Mouse (Mus musculus) MEL (cell line): Measurements from ENCODE around the gene Hemk1.

Source experiments
- CTCF ChIP-seq, 3 experiments: IDR thresholded peaks in 2 of 3; conservative IDR thresholded peaks in 1 of 3; 2 replicates each; pipeline ENCODE4 v1.5.1; 2011 to 2012; ENCODE audit warnings: low read length in 3 of 3, low read depth in 2 of 3, mild to moderate bottlenecking in 2 of 3, improper control_type of control experiment in 1 of 3, inconsistent platforms in 1 of 3, mixed read lengths in 1 of 3, moderate library complexity in 1 of 3; ENCODE audit not compliant: control insufficient read depth in 1 of 3, insufficient read depth in 1 of 3, poor library complexity in 1 of 3, severe bottlenecking in 1 of 3
- ELF1 ChIP-seq: IDR thresholded peaks from 2 replicates; pipeline ENCODE4 v1.6.1; 2014; ENCODE audit warnings: low read depth, mild to moderate bottlenecking, inconsistent platforms, low read length, improper control_type of control experiment, moderate library complexity
- EP300 ChIP-seq, 2 experiments: IDR thresholded peaks; 2 replicates each; pipeline ENCODE4 v1.6.1; 2011; ENCODE audit warnings: improper control_type of control experiment in 2 of 2, low read length in 2 of 2, low read depth in 1 of 2, mild to moderate bottlenecking in 1 of 2
- MEF2A ChIP-seq: IDR thresholded peaks from 2 replicates; pipeline ENCODE4 v1.6.1; 2014; ENCODE audit warnings: low read depth, mild to moderate bottlenecking, inconsistent platforms, low read length, improper control_type of control experiment; ENCODE audit not compliant: poor library complexity, insufficient replicate concordance, severe bottlenecking; ENCODE audit errors: extremely low read depth
- TBP ChIP-seq: IDR thresholded peaks from 2 replicates; pipeline ENCODE4 v1.8.0; 2011; ENCODE audit warnings: low read depth, low read length, improper control_type of control experiment
- USF2 ChIP-seq, 2 experiments: IDR thresholded peaks; 2 replicates each; pipeline ENCODE4 v1.6.1; 2011 to 2012; ENCODE audit warnings: improper control_type of control experiment in 2 of 2, low read length in 2 of 2, borderline replicate concordance in 1 of 2, inconsistent platforms in 1 of 2, low read depth in 1 of 2, mild to moderate bottlenecking in 1 of 2; ENCODE audit not compliant: insufficient read depth in 1 of 2
- ZMIZ1 ChIP-seq: IDR thresholded peaks from 2 replicates; pipeline ENCODE4 v1.6.1; 2012; ENCODE audit warnings: low read depth, mild to moderate bottlenecking, inconsistent platforms, low read length, improper control_type of control experiment, moderate library complexity

- TF ChIP-seq TBP = no peak
- no peak for TF ChIP-seq CTCF (IDR thresholded peaks at IDR 0.05 in 2 of 3, conservative IDR thresholded peaks at IDR 0.05 in 1 of 3; ENCODE audit: control insufficient read depth in 1 of 3, insufficient read depth in 1 of 3, low read depth in 2 of 3, low read length in 3 of 3, poor library complexity in 1 of 3, severe bottlenecking in 1 of 3)
- TF ChIP-seq EP300 (IDR thresholded peaks at IDR 0.05; ENCODE audit: low read depth in 1 of 2, low read length in 2 of 2) = no peak
- no peak for TF ChIP-seq ZMIZ1
- no peak for TF ChIP-seq USF2 (IDR thresholded peaks at IDR 0.05; ENCODE audit: borderline replicate concordance in 1 of 2, insufficient read depth in 1 of 2, low read depth in 1 of 2, low read length in 2 of 2)
- TF ChIP-seq MEF2A = no peak
- TF ChIP-seq ELF1 = no peak
Measured at GRCm38 (mm10) chr9:107288105-107288650, 50.0 kb downstream of the Hemk1 start.
